Mouse (Mus musculus) CH12.LX (cell line): Measurements from ENCODE around the gene Ccnt1. TPM values are rescaled to one million over a fixed set of nuclear protein-coding genes. Genes with fewer than 3 reads are reported as not detected.

Experiments used
- DNase-seq: peaks from one replicate; pipeline ENCODE4 v3.0.0-alpha.2; 2013; ENCODE audit errors: extremely low read depth
- H3K27ac ChIP-seq: 2 replicates; pipeline ENCODE4 v1.5.1; 2012; ENCODE audit warnings: low read depth, mild to moderate bottlenecking, control low read depth, moderate library complexity; ENCODE audit not compliant: insufficient read depth
- H3K27me3 ChIP-seq: replicated peaks from 2 replicates; pipeline ENCODE3; 2012; ENCODE audit warnings: inconsistent platforms
- H3K36me3 ChIP-seq, 2 experiments: replicated peaks in 1 of 2; 2 replicates each; pipeline versions ENCODE3 to v1.6.1; 2012; ENCODE audit warnings: inconsistent platforms in 1 of 2, low read length in 1 of 2, mild to moderate bottlenecking in 1 of 2, mixed read lengths in 1 of 2, moderate library complexity in 1 of 2; ENCODE audit not compliant: control insufficient read depth in 1 of 2, insufficient read depth in 1 of 2
- H3K4me1 ChIP-seq, 2 experiments: 2 replicates each; pipeline ENCODE4 v1.6.1; 2012; ENCODE audit warnings: inconsistent platforms in 1 of 2, moderate library complexity in 1 of 2; ENCODE audit not compliant: insufficient read depth in 2 of 2, control insufficient read depth in 1 of 2
- H3K4me2 ChIP-seq: 2 replicates; pipeline ENCODE4 v1.6.1; 2012; ENCODE audit warnings: low read depth, mild to moderate bottlenecking, control low read depth; ENCODE audit not compliant: poor library complexity, insufficient read depth, severe bottlenecking
- H3K4me3 ChIP-seq, 3 experiments: fragments of 150-350 bp in 1 of 3; sonication (generic) in 1 of 3; replicated peaks in 1 of 3; 2 replicates each; pipeline versions ENCODE3 to v1.5.1; 2011 to 2012; ENCODE audit warnings: low read depth in 2 of 3, low read length in 2 of 3, mild to moderate bottlenecking in 2 of 3, moderate library complexity in 2 of 3, control low read depth in 1 of 3, improper control_type of control experiment in 1 of 3, inconsistent platforms in 1 of 3, mixed read lengths in 1 of 3; ENCODE audit not compliant: poor library complexity in 1 of 3
- H3K79me2 ChIP-seq: replicated peaks from 2 replicates; pipeline ENCODE4 v1.6.1; 2012; ENCODE audit warnings: mild to moderate bottlenecking, moderate library complexity; ENCODE audit not compliant: control insufficient read depth, poor library complexity, insufficient read depth, severe bottlenecking; ENCODE audit errors: extremely low read depth
- H3K9ac ChIP-seq: 2 replicates; pipeline ENCODE4 v1.6.1; 2012; ENCODE audit warnings: low read depth, mild to moderate bottlenecking, control low read depth, moderate library complexity; ENCODE audit not compliant: insufficient read depth
- H3K9me3 ChIP-seq: replicated peaks from 2 replicates; pipeline ENCODE3; 2012; ENCODE audit warnings: low read length, inconsistent platforms, mixed read lengths
- BHLHE40 ChIP-seq: IDR thresholded peaks from 2 replicates; pipeline ENCODE4 v1.6.1; 2011; ENCODE audit warnings: mild to moderate bottlenecking, low read depth, low read length, improper control_type of control experiment
- CHD2 ChIP-seq: IDR thresholded peaks from 2 replicates; pipeline ENCODE4 v1.6.1; 2011; ENCODE audit warnings: low read length, improper control_type of control experiment
- E2F4 ChIP-seq: IDR thresholded peaks from 2 replicates; pipeline ENCODE4 v1.6.1; 2011; ENCODE audit warnings: low read depth, low read length, improper control_type of control experiment; ENCODE audit not compliant: insufficient replicate concordance
- ETS1 ChIP-seq: conservative IDR thresholded peaks from 2 replicates; pipeline ENCODE4 v1.6.1; 2012; ENCODE audit warnings: low read depth, mild to moderate bottlenecking, inconsistent platforms, low read length, improper control_type of control experiment, moderate library complexity
- GABPA ChIP-seq: IDR thresholded peaks from 2 replicates; pipeline ENCODE4 v1.6.1; 2012; ENCODE audit warnings: low read depth, low read length, improper control_type of control experiment, inconsistent platforms; ENCODE audit not compliant: insufficient replicate concordance
- HCFC1 ChIP-seq: IDR thresholded peaks from 2 replicates; pipeline ENCODE4 v1.6.1; 2012; ENCODE audit warnings: low read depth, mild to moderate bottlenecking, inconsistent platforms, low read length, improper control_type of control experiment
- JUND ChIP-seq: conservative IDR thresholded peaks from 2 replicates; pipeline ENCODE4 v1.6.1; 2011; ENCODE audit warnings: low read depth, low read length, improper control_type of control experiment
- KAT2A ChIP-seq: IDR thresholded peaks from 2 replicates; pipeline ENCODE4 v1.6.1; 2012; ENCODE audit warnings: low read length, improper control_type of control experiment, inconsistent platforms; ENCODE audit not compliant: insufficient replicate concordance
- MAFK ChIP-seq: IDR thresholded peaks from 2 replicates; pipeline ENCODE4 v1.6.1; 2011; ENCODE audit warnings: low read length, improper control_type of control experiment; ENCODE audit not compliant: insufficient replicate concordance
- MAZ ChIP-seq: IDR thresholded peaks from 2 replicates; pipeline ENCODE4 v1.6.1; 2012; ENCODE audit warnings: low read depth, mild to moderate bottlenecking, inconsistent platforms, low read length, improper control_type of control experiment, moderate library complexity
- MXI1 ChIP-seq: IDR thresholded peaks from 2 replicates; pipeline ENCODE4 v1.6.1; 2011; ENCODE audit warnings: mild to moderate bottlenecking, low read depth, low read length, improper control_type of control experiment
- MYC ChIP-seq: IDR thresholded peaks from 2 replicates; pipeline ENCODE4 v1.6.1; 2011; ENCODE audit warnings: low read depth, mild to moderate bottlenecking, improper control_type of control experiment, low read length
- POLR2A ChIP-seq: IDR thresholded peaks from 2 replicates; pipeline ENCODE4 v1.6.1; 2011; ENCODE audit warnings: low read depth, mild to moderate bottlenecking, improper control_type of control experiment, low read length
- RCOR1 ChIP-seq: conservative IDR thresholded peaks from 2 replicates; pipeline ENCODE4 v1.6.1; 2012; ENCODE audit warnings: low read depth, mild to moderate bottlenecking, inconsistent platforms, low read length, improper control_type of control experiment
- TBP ChIP-seq: conservative IDR thresholded peaks from 2 replicates; pipeline ENCODE4 v1.6.1; 2011; ENCODE audit warnings: low read depth, low read length, improper control_type of control experiment
- USF1 ChIP-seq: IDR thresholded peaks from 2 replicates; pipeline ENCODE4 v1.6.1; 2014; ENCODE audit warnings: low read depth, mild to moderate bottlenecking, inconsistent platforms, low read length, improper control_type of control experiment
- USF2 ChIP-seq: conservative IDR thresholded peaks from 2 replicates; pipeline ENCODE4 v1.6.1; 2011; ENCODE audit warnings: low read depth, low read length, improper control_type of control experiment
- ZKSCAN1 ChIP-seq: IDR thresholded peaks from 2 replicates; pipeline ENCODE4 v1.6.1; 2012; ENCODE audit warnings: low read depth, inconsistent platforms, low read length, improper control_type of control experiment, borderline replicate concordance
- ZMIZ1 ChIP-seq: IDR thresholded peaks from 2 replicates; pipeline ENCODE4 v1.6.1; 2012; ENCODE audit warnings: low read depth, mild to moderate bottlenecking, inconsistent platforms, low read length, improper control_type of control experiment
- dilution Hi-C: fragments of 300-500 bp; cut with MboI; formaldehyde crosslinking; loops from 2 replicates; pipeline ENCODE4 v1.14.3; 2020; ENCODE audit warnings: low sequenced_read_pairs; ENCODE audit not compliant: extremely low pct_unique_long_range_greater_than_20kb, extremely low pct_ligation_motif_present
- in situ Hi-C: fragments of 300-500 bp; cut with MboI; formaldehyde crosslinking; loops from 3 replicates; pipeline ENCODE4 v1.14.3; 2019; ENCODE audit warnings: low sequenced_read_pairs, low pct_ligation_motif_present, low pct_unique_long_range_greater_than_20kb, mixed read lengths
- polyA plus RNA-seq: library from polyadenylated mRNA; unstranded; fragments of >175 nt; gene quantifications from 2 replicates; pipeline ENCODE4 v1.2.1, GENCODE M21; 2012; ENCODE audit warnings: low read depth; ENCODE audit not compliant: insufficient read length
- total RNA-seq, 2 experiments: library from RNA; depleted of rRNA; stranded (reverse); fragments of 300-350 nt in 1 of 2; fragments of >200 nt in 1 of 2; gene quantifications; 2 replicates each; pipeline ENCODE4 v1.2.3; 2012 to 2014

Gene Ccnt1
- total and polyA plus RNA-seq, 3 experiments, result 36.8 to 73.3 (median 41.3) TPM

GRCm38 (mm10) chr15:98608784-98609250, 38.1 kb upstream of the Ccnt1 start:
- H3K4me3 ChIP-seq, result peak overlapping the region in 1 of 3 experiments; percentile 62
- dilution Hi-C loops, result no loop called here

GRCm38 (mm10) chr15:98608058-98608783, 37.5 kb upstream of the Ccnt1 start:
- TF ChIP-seq MYC (no peak), USF1 (no peak), POLR2A (no peak), JUND (no peak), KAT2A (no peak), ETS1 (no peak), HCFC1 (no peak), GABPA (no peak), RCOR1 (no peak), CHD2 (no peak), ZMIZ1 (no peak), ZKSCAN1 (no peak)
- TF ChIP-seq, all 38 proteins: peak for 0
- dilution Hi-C loops, result no loop called here
- H3K4me3 ChIP-seq, result peak overlapping the region in 1 of 3 experiments; percentile 62
- H3K4me2 ChIP-seq, result peak overlapping the region; percentile 78
- no peaks in the 10 kb centered on the region for H3K79me2 ChIP-seq
- no peaks in the 10 kb centered on the region for H3K9me3 ChIP-seq
- no peaks in the 10 kb centered on the region for H3K36me3 ChIP-seq
- H3K9ac ChIP-seq, result no peak overlapping the region
- peaks cover 0 to 3% of the 10 kb centered on the region in 2 experiments; a peak in 1 of 4 replicates for H3K4me1 ChIP-seq
- in situ Hi-C loops, result no loop called here
- DNase-seq, result no peak
- H3K27me3 ChIP-seq, result peaks cover 77% of the 10 kb centered on the region
- H3K27ac ChIP-seq, result no peak overlapping the region

More at GRCm38 (mm10) chr15:98608784-98609250, 38.1 kb upstream of the Ccnt1 start:
- no peak for DNase-seq
- Histone ChIP-seq H3K27ac (no peak overlapping the region), H3K27me3 (peaks cover 74% of the 10 kb centered on the region), H3K36me3 (no peaks in the 10 kb centered on the region), H3K79me2 (no peaks in the 10 kb centered on the region), H3K4me1 (peaks cover 0 to 3% of the 10 kb centered on the region in 2 experiments; a peak in 1 of 4 replicates), H3K4me2 (peak overlapping the region; percentile 78), H3K9ac (peak overlapping the region; percentile 68), H3K9me3 (no peaks in the 10 kb centered on the region)
- no peak for TF ChIP-seq E2F4
- TF ChIP-seq MYC, result no peak
- TF ChIP-seq MAFK, result no peak
- no peak for TF ChIP-seq MXI1
- TF ChIP-seq TBP, result no peak
- no peak for TF ChIP-seq ZKSCAN1
- no peak for TF ChIP-seq POLR2A
- TF ChIP-seq BHLHE40, result no peak
- no peak for TF ChIP-seq MAZ
- TF ChIP-seq USF2, result no peak
- TF ChIP-seq GABPA, result no peak
- no peak for TF ChIP-seq ZMIZ1
- in situ Hi-C loops, result no loop called here
